Mouse (Mus musculus): Measurements from ENCODE around the gene Soat2. TPM values are rescaled to one million over a fixed set of nuclear protein-coding genes. Genes with fewer than 3 reads are reported as not detected.

Gene Soat2
- total and polyA plus RNA-seq, 2 experiments: 27.5 to 80.8 TPM

DNA sequence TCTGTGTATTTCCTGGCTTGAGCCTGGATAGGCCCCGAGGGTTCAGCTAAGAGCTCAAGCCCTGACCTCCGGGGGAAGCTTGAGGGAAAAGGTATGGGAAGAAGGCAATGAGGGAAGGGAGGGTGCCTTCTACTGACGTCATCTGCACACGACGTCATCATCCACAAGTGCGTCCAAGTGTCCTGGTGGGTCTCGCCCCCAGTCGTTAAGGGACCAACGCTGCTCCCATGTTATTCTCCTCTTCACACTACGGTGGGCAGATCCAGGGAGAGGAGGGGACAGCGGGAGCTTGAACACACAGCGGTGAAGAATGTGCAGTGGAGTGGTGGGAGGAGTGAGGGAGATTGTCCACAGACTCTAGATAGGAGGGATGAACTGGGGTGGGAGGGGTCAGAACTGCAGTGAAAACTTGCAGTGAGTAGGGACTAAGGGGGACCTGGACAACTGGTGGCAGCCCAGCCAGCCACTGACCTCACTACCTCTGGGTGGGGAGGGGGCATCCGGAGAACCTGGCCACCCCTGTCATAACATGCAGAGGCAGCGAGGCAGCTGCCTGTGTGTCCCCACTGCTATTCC is 46.9 kb upstream of the Soat2 start:
- Histone ChIP-seq H3K27me3 (ENCODE audit: control insufficient read depth, insufficient read depth, low read length) (no peaks in the 10 kb centered on the region), H3K79me2 (ENCODE audit: control insufficient read depth, insufficient read depth, low read length) (peaks cover 5% of the 10 kb centered on the region; the same call in 1 of the 2 replicates), H3K9ac (ENCODE audit: low read depth, low read length) (peak overlapping the region; percentile 77), H3K4me3 (ENCODE audit: insufficient read depth, low read depth, low read length) (peak overlapping the region; percentile 65), H3K27ac (replicated peaks; ENCODE audit: insufficient read depth, low read depth, low read length) (peak overlapping the region; percentile 92), H3K36me3 (ENCODE audit: control insufficient read depth, insufficient read depth, low read length) (peaks cover 16% of the 10 kb centered on the region), H3K4me1 (ENCODE audit: control insufficient read depth, insufficient read depth, low read length) (peaks cover 53% of the 10 kb centered on the region)
- peak; percentile 65 for DNase-seq (ENCODE audit: extremely low read depth, low read depth, low spot score)
- TF ChIP-seq CTCF (IDR thresholded peaks at IDR 0.05; ENCODE audit: low read depth, low read length) (no peak), POLR2A (IDR thresholded peaks at IDR 0.05; ENCODE audit: extremely low read depth, insufficient read depth, low read length) (no peak)
- 16% methylated on average over 14 of the region's 14 CpGs for WGBS

DNA sequence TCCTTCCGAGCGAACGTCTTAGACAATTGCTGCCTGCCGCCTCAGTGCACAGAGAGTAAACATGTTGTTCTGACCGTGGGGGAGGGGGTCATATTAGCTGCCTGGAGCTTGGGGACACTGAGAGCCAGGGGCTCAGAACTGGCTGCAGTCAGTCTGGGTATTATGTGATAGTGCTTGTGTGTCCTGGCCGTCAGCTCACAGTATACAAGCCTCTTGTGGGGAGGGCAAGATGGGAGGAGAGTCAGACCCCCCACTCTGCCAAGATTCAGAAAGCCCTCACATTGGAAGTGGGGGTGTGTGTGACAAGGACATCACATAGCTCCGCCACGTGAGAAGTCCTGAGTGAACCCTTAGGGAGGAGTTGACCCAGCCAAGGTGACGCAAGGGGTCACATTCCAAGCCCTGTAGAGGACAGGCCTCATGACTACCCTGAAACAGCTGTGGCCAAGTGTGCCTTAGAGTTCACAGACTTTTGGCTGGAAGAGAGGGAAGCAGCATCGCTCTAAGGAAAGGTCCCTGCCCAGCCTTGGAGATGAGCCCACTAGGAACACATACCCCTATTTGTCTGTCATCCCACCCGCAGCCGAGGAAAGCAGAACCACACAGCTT is 46.3 kb upstream of the Soat2 start:
- H3K79me2 ChIP-seq (ENCODE audit: control insufficient read depth, insufficient read depth, low read length): peaks cover 5% of the 10 kb centered on the region; the same call in 1 of the 2 replicates
- peak overlapping the region; percentile 86 for H3K9ac ChIP-seq (ENCODE audit: low read depth, low read length)
- peak overlapping the region; percentile 99 for H3K27ac ChIP-seq (replicated peaks; ENCODE audit: insufficient read depth, low read depth, low read length)
- peak; percentile 100 for DNase-seq (ENCODE audit: extremely low read depth, low read depth, low spot score)
- TF ChIP-seq POLR2A (IDR thresholded peaks at IDR 0.05; ENCODE audit: extremely low read depth, insufficient read depth, low read length): peak; percentile 52; the same call in 1 of the 2 replicates
- TF ChIP-seq CTCF (IDR thresholded peaks at IDR 0.05; ENCODE audit: low read depth, low read length): no peak
- H3K4me3 ChIP-seq (ENCODE audit: insufficient read depth, low read depth, low read length): peak overlapping the region; percentile 71
- H3K36me3 ChIP-seq (ENCODE audit: control insufficient read depth, insufficient read depth, low read length): peaks cover 19% of the 10 kb centered on the region
- H3K27me3 ChIP-seq (ENCODE audit: control insufficient read depth, insufficient read depth, low read length): no peaks in the 10 kb centered on the region
- H3K4me1 ChIP-seq (ENCODE audit: control insufficient read depth, insufficient read depth, low read length): peaks cover 57% of the 10 kb centered on the region
- WGBS: 5% methylated on average over 12 of the region's 12 CpGs

DNA sequence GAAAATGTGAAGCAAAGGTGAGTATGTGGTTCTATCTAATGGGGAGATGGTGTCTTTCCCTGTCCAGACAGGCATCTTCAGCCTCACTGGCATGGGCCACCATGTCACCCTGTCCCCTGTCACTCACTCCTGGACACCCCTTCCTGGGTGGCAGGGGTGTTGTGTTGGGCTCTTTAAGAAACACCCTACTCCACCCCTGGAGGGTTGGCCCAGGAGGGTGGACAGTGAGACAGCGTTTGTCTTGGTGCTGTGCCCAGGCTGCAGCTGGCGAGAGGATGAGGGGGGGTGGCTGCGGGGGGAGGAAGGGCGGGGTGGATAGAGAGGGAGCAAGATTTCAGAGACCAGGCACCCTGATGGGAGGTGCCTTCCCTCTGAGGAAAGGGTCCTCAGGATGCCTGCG is 45.0 kb upstream of the Soat2 start:
- Histone ChIP-seq H3K4me3 (ENCODE audit: insufficient read depth, low read depth, low read length) (peak overlapping the region; percentile 43), H3K9ac (ENCODE audit: low read depth, low read length) (peak overlapping the region; percentile 74), H3K4me1 (ENCODE audit: control insufficient read depth, insufficient read depth, low read length) (peaks cover 48% of the 10 kb centered on the region), H3K27ac (replicated peaks; ENCODE audit: insufficient read depth, low read depth, low read length) (peak overlapping the region; percentile 99), H3K36me3 (ENCODE audit: control insufficient read depth, insufficient read depth, low read length) (peaks cover 31% of the 10 kb centered on the region), H3K79me2 (ENCODE audit: control insufficient read depth, insufficient read depth, low read length) (peaks cover 7% of the 10 kb centered on the region; the same call in 1 of the 2 replicates), H3K27me3 (ENCODE audit: control insufficient read depth, insufficient read depth, low read length) (no peaks in the 10 kb centered on the region)
- peak; percentile 78 for TF ChIP-seq POLR2A (IDR thresholded peaks at IDR 0.05; ENCODE audit: extremely low read depth, insufficient read depth, low read length)
- no peak for TF ChIP-seq CTCF (IDR thresholded peaks at IDR 0.05; ENCODE audit: low read depth, low read length)
- WGBS: 4% methylated on average over 5 of the region's 5 CpGs
- peak; percentile 89 for DNase-seq (ENCODE audit: extremely low read depth, low read depth, low spot score)

DNA sequence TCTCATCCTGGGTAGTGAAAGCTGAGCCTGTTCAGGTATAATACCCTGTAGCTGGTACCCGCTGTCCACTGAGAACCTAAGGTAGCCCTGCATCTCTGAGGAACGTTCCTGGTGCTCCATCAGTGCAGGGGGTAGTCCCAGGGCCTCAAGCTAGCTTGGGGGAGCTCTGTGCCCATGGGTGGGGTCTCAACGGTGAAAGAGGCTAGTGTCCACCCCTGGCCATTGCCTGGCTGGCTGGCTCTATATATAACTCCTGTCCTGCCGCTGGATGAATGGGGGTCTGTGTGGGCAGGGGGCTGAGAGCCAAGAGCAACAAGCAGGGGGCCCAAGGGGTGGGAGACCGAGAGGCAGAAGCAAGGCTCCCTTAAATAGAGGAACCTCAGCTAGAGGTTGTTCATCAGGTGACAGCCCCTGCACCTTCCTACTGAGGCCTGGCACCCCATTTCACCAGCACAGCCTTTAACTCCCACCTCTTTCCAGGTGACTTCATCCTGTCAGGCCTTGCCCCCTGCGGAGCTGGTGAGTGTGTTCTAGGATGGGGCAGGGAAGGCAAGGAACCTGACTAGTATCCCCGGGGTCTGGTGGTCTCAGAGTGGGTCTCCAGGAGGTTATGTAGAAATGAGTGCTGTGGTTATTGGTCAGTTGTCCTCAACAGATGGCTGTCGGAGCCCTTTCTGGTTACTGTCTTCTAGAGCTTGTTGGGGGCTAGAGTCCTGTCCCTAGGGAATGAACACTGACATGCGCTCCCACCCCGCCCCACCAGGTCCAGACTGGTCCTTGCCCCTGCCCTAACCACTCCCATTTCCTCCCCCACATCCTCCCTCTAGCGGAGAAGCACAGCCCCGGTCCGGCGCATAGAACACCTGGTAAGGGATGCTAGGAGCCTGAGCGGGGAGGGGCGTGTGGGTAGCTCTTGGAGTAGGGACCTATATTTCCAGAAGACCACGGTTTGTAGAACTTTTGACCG is 44.3 kb upstream of the Soat2 start:
- 35% methylated on average over 18 of the region's 18 CpGs for WGBS
- Histone ChIP-seq H3K4me1 (ENCODE audit: control insufficient read depth, insufficient read depth, low read length) (peaks cover 48% of the 10 kb centered on the region), H3K27ac (replicated peaks; ENCODE audit: insufficient read depth, low read depth, low read length) (peak overlapping the region; percentile 57), H3K36me3 (ENCODE audit: control insufficient read depth, insufficient read depth, low read length) (peaks cover 38% of the 10 kb centered on the region), H3K9ac (ENCODE audit: low read depth, low read length) (peak overlapping the region; percentile 28), H3K27me3 (ENCODE audit: control insufficient read depth, insufficient read depth, low read length) (no peaks in the 10 kb centered on the region), H3K4me3 (ENCODE audit: insufficient read depth, low read depth, low read length) (peak overlapping the region; percentile 43), H3K79me2 (ENCODE audit: control insufficient read depth, insufficient read depth, low read length) (peaks cover 7% of the 10 kb centered on the region; the same call in 1 of the 2 replicates)
- no peak for DNase-seq (ENCODE audit: extremely low read depth, low read depth, low spot score)
- TF ChIP-seq CTCF (IDR thresholded peaks at IDR 0.05; ENCODE audit: low read depth, low read length) (peak; percentile 35; the same call in 1 of the 2 replicates), POLR2A (IDR thresholded peaks at IDR 0.05; ENCODE audit: extremely low read depth, insufficient read depth, low read length) (no peak)

DNA sequence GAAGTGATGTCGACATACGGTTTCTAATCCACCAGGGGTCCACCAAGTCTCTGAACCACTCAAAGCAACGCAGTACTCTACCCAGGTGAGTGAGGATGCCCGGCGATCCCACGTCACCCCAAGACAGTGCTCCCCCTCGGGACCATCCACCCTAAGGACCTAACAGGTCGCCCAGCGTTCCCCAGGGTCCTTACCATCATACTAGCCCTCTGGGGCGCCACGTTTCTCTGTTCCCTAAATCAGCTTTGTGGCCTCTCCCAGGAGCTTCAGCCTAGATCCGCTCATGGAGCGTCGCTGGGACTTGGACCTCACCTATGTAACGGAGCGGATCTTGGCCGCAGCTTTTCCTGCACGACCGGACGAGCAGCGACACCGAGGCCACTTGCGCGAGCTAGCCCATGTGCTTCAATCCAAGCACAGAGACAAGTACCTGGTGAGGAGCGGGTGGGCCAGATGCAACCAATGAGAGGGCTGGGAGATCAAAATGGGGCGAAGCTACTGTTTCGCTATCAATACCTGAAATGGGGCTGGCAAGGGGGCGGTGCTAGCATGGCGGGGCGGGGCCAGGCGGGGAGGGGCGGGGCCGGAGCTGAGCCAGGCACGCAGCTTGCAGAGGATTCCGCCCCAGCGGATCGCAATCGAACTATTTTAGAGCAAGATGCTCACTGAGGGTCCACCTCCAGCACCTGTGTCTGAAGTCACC is 43.4 kb upstream of the Soat2 start:
- peak overlapping the region; percentile 6 for H3K4me3 ChIP-seq (ENCODE audit: insufficient read depth, low read depth, low read length)
- H3K27ac ChIP-seq (replicated peaks; ENCODE audit: insufficient read depth, low read depth, low read length): peak overlapping the region; percentile 57

More for the DNA sequence above, 43.4 kb upstream of the Soat2 start:
- no peaks in the 10 kb centered on the region for H3K27me3 ChIP-seq (ENCODE audit: control insufficient read depth, insufficient read depth, low read length)
- peak overlapping the region; percentile 46 for H3K9ac ChIP-seq (ENCODE audit: low read depth, low read length)
- 30% methylated on average over 38 of the region's 38 CpGs for WGBS
- H3K36me3 ChIP-seq (ENCODE audit: control insufficient read depth, insufficient read depth, low read length): peaks cover 46% of the 10 kb centered on the region
- H3K4me1 ChIP-seq (ENCODE audit: control insufficient read depth, insufficient read depth, low read length): peaks cover 40% of the 10 kb centered on the region
- TF ChIP-seq POLR2A (IDR thresholded peaks at IDR 0.05; ENCODE audit: extremely low read depth, insufficient read depth, low read length) (0 out of 2 replicates have a peak, but pooled peaks have one; percentile 23), CTCF (IDR thresholded peaks at IDR 0.05; ENCODE audit: low read depth, low read length) (no peak)
- peaks cover 7% of the 10 kb centered on the region; the same call in 1 of the 2 replicates for H3K79me2 ChIP-seq (ENCODE audit: control insufficient read depth, insufficient read depth, low read length)
- DNase-seq (ENCODE audit: extremely low read depth, low read depth, low spot score): peak; percentile 87
